Mouse (Mus musculus) left cerebral cortex, adult 18-20 months (tissue): ENCODE results near the gene Baiap2l1. TPM values are rescaled to one million over a fixed set of nuclear protein-coding genes. Genes with fewer than 3 reads are reported as not detected.

ENCODE experiments used
- DNase-seq, 2 experiments: peaks; one replicate each; pipeline ENCODE4 v3.0.0; 2021 to 2022; ENCODE audit warnings: low spot score in 2 of 2, mixed read lengths in 1 of 2
- total RNA-seq, 2 experiments: library from RNA; stranded (reverse); gene quantifications; 2 replicates each; pipeline ENCODE4 v1.2.3; 2021

Baiap2l1 gene
- total RNA-seq, 2 experiments from 2014 or later = 0.45 to 1.2 TPM

DNA sequence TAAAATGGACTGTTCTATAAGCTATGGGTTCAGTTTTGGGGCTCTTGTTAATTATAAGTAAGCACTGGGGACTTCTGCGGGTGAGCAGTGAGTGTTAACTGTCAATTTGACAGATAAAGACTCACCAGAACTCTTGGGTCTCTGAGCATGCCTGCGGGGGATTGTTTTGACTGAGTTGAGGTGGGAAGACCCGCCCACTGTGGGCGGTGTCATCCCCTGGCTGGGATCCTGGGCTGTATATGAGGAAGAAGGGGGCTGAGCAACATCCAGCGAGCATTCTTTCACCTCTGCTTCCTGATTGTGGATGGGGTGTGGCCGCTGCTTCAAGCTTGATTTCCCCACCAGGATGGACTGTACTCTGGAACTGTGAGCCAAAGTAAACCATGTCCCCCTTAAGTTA, 123.7 kb downstream of the Baiap2l1 start:
- no peak for DNase-seq

DNA sequence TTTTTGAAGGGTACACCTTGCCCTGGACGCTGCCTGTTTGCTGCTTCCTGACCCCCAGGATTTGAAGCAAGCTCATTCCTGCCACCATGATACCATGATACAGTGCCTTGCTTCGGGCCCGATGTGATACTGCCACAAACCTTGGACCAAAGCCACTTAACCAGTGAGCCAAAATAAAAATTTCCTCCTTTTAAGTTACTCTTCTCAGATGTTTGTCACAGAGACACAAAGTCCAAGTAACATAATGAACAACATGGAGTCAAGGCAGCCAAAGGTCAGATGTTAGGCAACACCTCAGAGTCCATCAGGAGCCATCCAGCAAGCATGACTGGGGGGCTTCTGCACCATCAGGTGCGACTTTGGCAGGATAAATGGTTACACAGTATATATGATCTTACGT, 125.4 kb downstream of the Baiap2l1 start:
- no peak for DNase-seq

GRCm38 (mm10) chr5:144231410-144231809, 126.5 kb downstream of the Baiap2l1 start:
- no peak for DNase-seq

- no peak for DNase-seq
These were observed 127.7 kb downstream of the Baiap2l1 start for GRCm38 (mm10) chr5:144230216-144230615.

DNA sequence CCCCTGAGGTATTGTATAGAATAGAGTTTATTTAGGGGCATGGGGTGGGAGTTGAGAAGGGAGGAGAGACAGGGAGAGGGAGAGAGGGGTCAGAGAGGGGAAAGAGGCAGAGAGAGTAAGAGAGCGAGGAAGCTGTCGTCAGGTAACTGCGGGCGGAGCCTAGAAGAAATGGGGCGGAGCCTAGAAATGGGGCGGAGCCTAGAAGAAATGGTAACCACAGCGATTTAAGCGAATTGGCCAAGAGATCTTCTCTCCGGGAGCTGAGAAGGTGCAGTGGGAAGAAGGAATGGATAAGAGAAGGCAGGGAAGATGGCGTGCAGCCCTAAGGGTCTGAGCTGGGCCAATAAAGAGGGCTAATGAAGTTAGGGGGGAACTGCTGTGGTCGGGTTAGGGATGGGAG, 131.7 kb downstream of the Baiap2l1 start:
- DNase-seq = no peak

- no peak for DNase-seq
These were observed 133.8 kb downstream of the Baiap2l1 start for GRCm38 (mm10) chr5:144223899-144224816.

DNA sequence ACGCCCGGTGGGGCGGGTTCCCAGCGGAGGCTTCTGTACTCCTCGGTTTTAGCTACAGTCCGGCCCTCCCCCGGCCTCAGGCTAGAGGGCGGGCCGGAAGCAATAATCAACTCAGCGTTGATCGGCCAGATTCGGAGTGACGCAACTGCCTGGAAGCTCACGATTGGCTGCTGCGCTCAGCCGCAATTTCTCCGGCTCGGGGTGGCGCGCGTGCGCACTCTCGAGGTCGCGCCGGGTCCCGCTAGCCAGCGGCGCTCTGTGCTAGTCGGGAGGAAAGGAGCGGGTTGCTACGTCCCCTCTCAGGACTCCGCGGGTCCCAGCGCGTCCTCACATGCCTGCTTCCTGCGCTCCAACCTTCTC, 134.4 kb downstream of the Baiap2l1 start, which contains the start of gene Tecpr1:
TSS of gene Tecpr1 (minus strand) at position 113 of the 360 bp plus-strand sequence.
- peak; percentile 93 to 97 for DNase-seq

- DNase-seq = peak in 1 of 2 experiments; percentile 24
These were observed 135.0 kb downstream of the Baiap2l1 start for GRCm38 (mm10) chr5:144222811-144223502.

GRCm38 (mm10) chr5:144221305-144221704, 136.6 kb downstream of the Baiap2l1 start:
- no peak for DNase-seq

GRCm38 (mm10) chr5:144219936-144220335, 138.0 kb downstream of the Baiap2l1 start:
- DNase-seq = no peak

- DNase-seq = no peak
These were observed 138.6 kb downstream of the Baiap2l1 start for GRCm38 (mm10) chr5:144219306-144219705.

DNA sequence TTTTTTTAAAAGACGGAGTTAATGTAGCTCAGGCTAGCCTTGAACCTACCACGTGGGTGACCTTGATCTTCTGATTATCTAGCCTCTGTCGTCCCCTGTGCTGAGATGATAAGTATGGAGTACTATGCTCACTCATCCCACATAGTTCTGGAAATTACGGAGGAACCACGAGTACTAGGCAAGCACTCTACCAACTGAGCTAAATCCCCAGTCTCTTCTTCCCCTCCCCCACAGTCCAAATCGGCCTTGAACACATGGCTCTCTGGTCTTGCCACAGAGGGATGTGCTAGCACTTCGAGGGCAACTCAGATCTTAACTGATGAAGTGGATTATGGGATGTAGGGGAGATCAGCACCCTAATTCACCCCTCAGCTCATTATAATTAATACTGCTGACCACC, 139.9 kb downstream of the Baiap2l1 start:
- no peak for DNase-seq

DNA sequence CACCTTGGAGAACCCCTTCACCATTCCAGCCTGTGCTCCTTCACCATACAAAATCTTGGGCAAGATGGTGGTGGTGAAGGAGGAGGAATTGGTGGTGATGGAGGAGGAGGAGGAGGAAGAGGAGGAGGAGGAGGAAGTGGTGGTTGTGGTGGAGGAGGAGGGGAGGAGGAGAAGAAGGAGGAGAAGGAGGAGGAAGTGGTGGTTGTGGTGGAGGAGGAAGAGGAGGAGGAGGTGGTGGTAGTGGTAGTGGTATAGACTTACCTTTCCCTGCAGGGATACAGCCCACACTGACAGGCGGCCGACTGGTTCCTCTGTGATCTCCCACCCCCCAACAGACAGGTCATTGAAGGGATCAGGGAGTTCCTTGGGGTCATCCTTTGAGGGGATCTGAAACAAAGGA, 141.9 kb downstream of the Baiap2l1 start:
- DNase-seq = no peak

Other genes with a start within 250 kb of the Baiap2l1 start
- under 1 TPM; 0.16 to 0.30 TPM for gene Bhlha15, start 167.8 kb downstream of the Baiap2l1 start, total RNA-seq
- gene Tecpr1, start 134.5 kb downstream of the Baiap2l1 start, total RNA-seq = 10 to 100 TPM; 91.9 to 92.5 TPM
- gene Bri3, start 113.7 kb downstream of the Baiap2l1 start, total RNA-seq = 10 to 100 TPM; 67.8 to 73.6 TPM
- 100 to 1,000 TPM in 1 of 2 experiments, 10 to 100 TPM in 1; 87.1 to 143 TPM for gene Nptx2, start 187.8 kb upstream of the Baiap2l1 start, total RNA-seq